Mouse (Mus musculus) frontal cortex, postnatal 36 days (tissue): Measurements from ENCODE around the gene Gnb4.

Source experiments
- DNase-seq, 2 experiments: peaks; one replicate each; pipeline ENCODE4 v3.0.0; 2022; ENCODE audit warnings: low spot score in 2 of 2

The Gnb4 gene

DNA sequence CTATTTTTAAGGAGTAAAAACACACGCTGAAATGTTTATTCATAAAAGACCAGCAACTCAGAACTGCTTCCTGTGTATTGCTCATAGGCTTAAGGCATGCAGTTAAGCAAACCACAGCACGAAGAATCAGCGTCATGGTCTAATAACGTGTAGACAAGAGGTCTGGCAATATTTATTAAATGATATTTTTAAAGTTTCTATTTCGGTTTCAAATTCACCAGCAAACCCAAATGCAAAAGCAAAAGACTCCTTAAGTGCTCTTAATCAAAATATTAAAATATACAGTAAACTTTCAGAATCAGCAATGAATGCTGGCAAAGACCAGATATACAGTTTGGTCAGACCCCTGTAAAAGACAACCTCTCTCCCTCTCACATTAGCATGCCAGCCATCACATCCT, 1.0 kb downstream of the Gnb4 start:
- DNase-seq: no peak

DNA sequence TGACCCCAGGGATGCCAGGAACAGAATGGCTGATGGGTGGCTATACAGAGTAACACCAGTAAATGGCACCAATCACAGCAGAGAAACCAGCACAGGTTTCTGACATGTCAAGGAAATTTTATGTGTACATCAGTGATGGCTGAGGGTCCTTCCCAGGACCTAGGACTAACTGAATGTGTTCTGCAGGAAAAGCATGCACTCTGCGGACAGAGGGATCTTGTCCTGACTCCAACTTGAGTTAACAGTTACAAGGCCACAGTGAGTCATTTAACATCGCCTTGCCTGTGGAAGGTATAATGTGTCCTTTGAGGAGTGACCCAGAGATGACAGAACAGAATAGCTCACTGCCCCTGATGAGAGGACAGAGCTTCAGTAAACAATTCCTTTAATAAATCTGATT, 1.6 kb downstream of the Gnb4 start:
- no peak for DNase-seq

DNA sequence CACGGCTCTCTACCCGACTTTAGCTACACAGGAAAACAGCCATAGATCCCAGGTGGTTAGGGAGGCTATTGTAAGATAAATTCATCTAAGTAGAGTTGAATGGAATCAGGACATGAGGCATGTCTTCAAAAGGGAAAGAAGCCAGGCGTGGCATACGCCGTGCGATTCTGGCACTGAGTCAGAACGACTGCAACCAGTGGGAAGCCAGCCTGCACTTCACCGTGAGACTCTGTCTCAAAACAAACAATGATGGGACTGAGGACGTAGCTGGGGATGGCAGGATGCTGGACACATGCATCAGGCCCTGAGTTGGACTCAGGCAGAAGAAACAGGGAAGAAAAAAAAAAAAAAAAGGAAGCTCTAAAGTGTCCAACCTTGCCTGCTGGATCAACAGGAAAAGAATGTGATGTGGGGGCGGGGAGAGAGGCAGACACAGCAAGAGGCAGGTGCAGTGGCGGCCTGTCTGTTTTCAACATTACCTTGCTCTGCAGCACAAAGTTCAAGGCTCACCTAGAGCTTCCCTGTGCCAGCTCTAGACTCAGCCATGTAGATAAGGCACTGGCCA, 4.7 kb downstream of the Gnb4 start:
- DNase-seq: no peak

DNA sequence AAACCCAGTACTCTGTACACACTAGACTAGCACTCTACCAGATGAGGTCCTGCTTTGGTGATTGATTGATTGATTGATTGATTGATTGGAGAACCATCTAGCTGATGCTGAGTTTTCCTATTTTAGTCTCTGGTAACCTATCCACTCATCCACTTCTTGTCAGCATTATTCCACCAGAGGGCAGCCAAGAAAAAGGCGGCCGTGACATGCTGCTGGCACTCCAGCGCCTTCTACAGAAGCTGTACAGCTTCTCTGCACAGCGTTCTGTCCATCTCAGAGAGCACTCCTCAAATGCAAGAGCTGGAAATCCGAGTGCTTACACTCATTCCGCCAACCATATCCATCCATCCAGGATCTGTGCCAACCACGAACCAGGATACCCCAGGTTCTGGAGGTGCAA, 5.8 kb downstream of the Gnb4 start:
- peak; percentile 45 to 81 for DNase-seq

DNA sequence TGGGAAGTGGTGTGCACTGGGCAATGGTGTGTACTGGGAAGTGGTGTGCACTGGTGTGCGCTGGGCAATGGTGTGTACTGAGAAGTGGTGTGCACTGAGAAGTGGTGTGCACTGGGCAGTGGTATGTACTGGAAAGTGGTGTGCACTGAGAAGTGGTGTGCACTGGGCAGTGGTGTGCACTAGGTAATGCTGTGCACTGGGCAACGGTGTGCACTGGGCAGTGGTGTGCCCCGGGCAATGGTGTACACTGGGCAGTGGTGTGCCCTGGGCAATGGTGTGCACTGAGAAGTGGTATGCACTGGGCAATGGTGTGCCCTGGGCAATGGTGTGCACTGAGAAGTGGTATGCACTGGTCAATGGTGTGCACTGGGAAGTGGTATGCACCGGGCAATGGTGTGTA, 7.2 kb downstream of the Gnb4 start:
- no peak for DNase-seq

DNA sequence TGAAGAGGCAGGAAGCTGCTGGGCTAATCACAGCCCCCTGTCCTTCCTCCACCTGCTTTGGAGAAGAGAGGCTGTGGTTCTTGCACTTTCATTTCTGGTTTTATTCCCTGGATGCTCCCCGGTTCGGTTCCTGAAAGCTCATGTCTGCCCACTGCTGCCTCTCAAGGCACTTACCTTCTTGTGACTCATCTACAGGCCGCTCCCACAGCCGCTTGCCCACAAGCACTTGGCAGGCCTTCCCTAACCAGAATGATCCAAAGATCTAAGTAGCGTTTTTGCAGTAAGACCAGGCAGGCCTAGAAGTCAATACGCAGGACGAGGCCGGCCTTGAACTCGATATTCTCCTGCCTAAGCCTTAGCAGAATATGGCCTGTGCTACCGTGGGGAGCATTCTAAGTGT, 15.3 kb downstream of the Gnb4 start:
- no peak for DNase-seq

DNA sequence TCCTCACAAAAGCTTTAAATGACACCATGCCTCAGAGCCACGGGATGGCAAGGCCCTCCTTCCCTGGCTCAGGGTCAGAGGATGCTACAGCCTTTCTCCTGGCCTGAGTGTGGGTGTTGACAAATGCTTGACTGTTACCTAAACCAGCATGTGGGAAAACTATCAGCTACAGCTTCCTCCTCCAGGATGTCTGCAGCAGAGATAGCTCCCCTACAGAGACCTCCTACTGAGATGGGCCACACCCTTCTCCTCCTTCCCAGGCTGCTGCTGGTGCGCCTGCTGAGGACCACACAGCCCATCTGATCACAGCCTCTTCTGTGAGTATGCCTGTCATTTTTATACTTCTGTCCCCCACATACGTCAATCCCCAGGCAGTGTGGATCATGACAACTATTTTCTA, 17.1 kb downstream of the Gnb4 start:
- DNase-seq: no peak

DNA sequence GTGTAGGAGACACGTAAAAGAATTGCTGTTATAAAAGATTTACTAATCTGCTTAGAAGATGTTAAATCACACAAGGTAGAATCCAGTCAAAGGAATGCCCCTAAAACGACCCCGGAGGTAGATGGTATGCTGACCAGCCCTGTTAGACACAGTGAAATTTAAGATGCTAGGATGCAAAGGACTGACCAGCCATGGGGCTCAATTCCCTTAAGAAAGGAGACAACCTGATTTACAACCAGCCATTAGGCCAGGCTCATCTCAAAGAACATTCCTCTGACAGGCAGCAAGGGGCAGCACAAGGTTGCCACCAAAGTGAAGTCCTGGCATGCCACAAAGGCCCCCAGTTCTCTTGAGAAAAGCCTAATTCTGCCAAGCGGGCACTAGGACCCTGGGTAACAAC, 21.3 kb downstream of the Gnb4 start:
- DNase-seq: no peak

DNA sequence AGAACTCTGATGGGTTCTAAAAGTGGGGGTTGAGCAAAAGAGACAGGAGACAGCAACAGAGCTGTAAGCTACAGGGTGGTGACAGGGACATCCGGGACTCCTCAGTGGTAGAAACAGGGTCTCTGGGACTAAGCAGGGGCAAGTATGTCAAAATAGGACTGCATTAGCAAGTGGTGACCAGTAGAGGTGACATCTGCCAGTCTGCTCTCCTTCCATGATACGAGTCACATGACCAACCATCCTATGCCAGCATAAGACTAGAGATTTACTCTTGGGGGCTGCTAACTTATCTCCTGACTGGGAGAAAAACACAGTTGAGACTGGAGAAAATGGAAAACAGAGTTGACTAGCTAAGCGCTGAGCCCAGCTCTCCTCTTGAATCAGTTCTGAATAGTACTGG, 30.1 kb downstream of the Gnb4 start:
- DNase-seq: no peak

DNA sequence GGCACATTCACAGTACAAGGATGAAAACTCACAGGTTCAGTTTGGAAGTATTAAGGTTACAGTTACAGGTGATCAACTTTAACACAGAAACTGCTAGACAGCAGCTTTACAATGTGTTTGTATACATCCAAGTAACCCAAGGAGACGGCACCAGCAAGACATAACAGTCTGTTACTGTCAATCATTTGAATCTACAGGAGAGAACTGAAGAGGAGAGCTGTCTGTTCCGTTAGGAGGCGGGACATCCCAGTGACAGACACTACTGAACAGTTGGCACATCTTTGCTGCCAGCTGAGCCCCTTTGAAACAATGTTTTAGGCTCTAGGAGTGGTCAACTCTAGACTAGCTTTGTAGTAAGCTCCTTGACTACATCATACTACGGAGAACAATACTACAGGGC, 32.9 kb downstream of the Gnb4 start:
- DNase-seq: no peak

DNA sequence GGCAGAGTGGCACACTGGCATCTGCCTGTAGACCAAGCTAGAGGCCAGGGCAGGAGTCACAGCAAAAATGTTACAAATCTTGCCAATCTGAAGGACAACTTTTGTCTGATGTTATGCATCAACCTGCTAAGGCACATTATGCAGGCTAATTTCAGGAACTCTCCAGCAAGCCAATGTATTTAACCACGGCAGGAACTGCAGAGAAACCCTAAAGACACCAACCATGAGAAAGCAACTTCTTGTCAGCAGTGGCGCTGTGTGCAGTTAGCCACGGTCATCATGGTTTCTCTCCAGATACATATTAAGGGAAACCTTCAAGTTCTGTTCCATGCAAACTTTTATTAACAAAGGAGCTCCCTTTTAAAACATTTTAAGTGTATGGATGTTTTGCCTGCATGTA, 34.5 kb downstream of the Gnb4 start:
- DNase-seq: no peak

DNA sequence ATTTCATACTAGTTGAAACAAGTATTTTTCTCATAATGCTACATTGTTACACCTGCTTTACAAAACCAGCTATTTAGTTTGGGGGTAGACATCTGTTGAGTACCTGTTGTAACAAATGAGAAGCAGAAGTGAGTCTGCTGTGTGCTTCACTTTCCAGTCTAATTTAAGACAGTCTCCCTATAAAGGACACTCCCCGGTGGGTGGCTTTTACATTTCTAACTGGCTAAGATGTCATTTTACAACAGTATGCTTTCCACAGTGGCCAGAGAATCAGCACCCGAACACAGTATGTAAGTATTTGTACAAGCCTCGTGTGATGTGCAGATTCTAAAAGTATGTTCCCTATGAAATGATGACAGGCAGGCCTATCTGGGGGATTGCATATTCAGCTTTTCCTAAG, 35.6 kb downstream of the Gnb4 start:
- no peak for DNase-seq

DNA sequence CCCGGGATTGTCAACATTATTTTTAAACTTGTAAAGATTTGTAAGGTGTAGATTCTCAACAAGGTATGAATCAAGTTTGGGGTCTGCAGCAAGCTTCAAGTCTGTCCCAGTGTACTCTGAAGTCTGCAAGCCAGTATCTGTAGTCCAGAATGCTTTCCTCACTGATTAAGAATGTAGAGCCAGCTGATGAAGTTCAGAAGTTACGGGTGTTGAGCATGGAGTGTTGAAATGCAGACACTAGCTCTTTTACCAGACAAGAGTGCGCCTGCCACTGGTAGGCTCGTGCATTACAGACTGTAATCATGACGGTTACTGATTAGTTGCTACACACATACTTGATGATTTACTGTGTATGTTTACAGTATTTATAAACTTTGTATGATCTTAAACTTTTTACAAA, 37.6 kb downstream of the Gnb4 start:
- DNase-seq: no peak

DNA sequence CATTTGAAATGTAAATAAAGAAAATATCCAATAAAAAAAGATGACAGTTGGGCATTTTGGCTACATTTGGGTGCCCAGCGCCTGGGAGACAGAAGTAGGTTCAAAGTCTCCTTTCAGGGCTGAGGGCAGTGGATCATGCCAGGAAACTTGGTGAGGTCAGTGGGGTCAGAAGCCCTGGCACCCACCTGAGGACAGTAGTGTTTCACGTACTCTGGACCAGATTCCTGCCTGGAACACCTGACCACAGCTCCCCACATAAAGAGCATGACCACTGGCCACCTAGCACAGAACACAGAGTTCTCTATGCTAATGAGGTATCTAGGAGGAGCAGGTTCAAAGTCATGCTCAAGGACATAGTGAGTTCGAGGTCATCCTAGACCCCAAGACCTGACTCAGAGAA, 41.2 kb downstream of the Gnb4 start:
- DNase-seq: no peak

DNA sequence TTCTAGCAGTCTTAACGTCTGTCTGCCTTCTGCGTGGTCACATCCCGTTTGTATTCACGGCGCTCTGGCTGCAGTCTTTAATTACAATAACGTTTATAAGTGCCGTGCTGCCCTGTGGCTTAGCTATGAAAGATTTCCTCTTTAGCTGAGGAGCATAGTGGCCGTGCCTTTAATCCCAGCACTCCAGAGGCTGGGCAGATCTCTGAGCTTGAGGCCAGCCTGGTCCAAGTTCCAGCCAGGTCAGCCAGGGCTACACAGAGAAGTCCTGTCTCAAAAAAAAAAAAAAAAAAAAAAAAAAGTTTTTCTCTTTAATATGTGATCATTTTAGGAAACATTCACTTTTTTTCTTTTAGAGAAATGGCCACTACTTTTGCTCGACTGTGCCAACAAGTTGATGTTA, 42.5 kb downstream of the Gnb4 start:
- DNase-seq: no peak

DNA sequence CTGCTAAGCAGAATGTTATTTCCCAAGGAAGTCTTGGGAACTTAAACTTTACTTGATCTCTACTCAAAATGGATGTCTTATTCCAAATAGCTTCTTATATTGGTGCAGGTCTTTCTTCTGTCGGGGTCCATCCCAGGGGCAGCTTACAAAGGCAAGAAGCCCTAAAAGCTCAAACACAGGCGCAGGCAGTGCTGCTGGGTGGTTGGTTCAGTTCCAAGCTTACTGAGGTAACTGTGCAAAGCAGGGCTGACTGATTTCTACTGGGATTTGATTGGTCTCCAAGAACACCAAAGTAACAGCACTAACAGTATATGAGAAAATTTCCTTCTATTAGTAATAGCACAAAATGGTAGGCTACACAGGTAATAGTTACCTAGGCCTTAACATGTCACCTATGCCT, 43.3 kb downstream of the Gnb4 start:
- DNase-seq: no peak

DNA sequence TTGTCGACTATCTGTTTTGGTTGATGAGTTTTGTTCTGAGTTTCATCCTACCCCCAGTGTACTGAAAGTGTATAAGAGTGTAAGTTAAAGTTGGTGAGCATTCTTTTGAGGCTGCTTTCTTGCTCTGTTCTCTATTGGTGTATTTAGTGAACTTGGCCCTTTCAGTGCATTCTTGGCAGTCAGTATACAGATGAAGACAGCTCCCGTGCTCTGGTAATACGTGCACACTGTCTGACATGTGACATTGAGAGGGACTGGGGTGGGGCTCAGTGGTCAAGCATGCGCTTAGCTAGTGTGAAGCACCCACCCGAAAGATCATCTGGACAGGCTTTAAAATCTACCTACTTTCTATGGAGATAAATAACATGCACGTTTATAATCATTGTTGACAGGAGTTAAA, 53.0 kb downstream of the Gnb4 start:
- DNase-seq: no peak

DNA sequence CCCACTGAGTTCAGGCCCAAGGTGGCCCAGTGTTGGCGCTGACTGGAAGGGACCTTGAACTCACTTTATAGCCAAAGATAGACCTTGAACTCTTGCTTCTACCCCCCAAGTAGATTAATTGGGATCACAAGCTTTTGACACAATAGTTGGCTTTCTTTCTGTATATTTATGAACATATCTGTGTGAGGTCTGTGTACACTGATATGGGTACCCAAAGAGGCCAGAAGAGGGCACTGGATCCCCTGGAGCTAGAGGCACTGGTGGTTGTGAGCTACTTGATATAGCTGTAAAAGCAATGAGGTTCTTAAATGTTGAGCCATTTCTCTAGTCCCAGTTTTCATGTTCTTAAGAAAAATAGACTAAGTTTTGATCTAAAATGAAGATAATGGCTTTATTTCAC, 63.3 kb downstream of the Gnb4 start:
- no peak for DNase-seq

DNA sequence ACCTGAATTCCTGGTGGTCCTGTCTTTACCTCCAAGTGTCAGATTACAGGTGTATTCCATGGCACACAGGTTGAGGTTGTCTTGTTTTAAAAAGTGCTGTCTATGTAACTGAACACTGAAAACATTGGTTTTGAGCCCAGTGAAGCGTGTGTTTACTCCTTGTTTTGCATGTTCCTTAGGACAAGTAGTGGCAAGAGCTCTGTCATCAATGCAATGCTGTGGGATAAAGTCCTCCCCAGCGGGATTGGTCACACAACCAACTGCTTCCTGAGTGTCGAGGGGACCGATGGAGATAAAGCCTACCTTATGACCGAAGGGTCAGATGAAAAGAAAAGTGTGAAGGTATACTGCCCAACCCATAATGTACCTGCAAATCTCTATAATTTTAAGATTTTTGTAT, 78.3 kb downstream of the Gnb4 start:
- DNase-seq: no peak

DNA sequence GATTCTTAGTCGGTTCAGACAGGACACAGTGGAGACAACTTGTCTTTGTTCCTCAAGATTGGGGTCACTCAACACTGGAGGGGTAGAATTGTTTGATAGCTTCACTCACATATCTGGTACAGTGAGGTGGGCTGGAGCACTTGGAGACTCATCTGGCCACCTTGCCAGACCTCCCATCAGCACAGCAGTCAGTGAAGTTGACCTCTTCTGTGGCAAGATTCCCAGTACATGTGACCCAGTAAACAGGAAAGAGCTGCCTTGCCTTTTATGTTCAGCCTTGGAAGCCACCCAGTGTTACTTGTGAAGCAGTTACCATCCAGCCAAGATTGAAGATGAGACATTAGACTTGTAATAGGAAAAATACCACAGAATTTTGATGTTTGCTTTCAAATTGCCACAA, 78.8 kb downstream of the Gnb4 start:
- peak; percentile 27 to 66 for DNase-seq

DNA sequence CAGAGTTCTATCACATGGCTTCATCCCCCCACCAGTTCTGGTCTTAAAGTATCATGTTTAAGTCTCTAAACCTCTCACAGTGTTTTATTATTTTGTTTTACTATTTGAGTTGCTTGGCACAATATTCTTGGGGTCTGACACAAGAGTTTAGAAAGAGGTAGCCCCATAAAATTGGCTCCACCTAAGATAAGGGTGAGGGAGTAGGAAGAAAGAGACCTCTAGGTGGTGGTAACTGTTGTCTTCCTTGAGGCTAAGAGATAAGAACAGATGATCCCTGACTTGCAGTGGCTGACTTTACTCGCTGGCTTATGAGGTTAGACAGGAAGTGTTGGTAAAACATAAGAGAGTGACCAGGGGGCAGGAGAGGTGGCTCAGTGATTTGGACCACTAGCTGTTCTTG, 80.7 kb downstream of the Gnb4 start:
- DNase-seq: no peak
